Mouse (Mus musculus): ENCODE results near the gene Farp2.
"Not testable (repeated sequence)": the region's sequence is repeated elsewhere in the genome, so short reads cannot be mapped to it uniquely, and the experiment has no call there.

Gene Farp2

GRCm38 (mm10) chr1:93511585-93512350 is at the start of gene Farp2:
TSS of gene Farp2 (plus strand) at chr1:93512079.
- in situ Hi-C loops (cut with MboI) = no loop called here

- in situ Hi-C loops (cut with MboI) = no loop called here
Measured at GRCm38 (mm10) chr1:93465066-93465465, 46.8 kb upstream of the Farp2 start.

DNA sequence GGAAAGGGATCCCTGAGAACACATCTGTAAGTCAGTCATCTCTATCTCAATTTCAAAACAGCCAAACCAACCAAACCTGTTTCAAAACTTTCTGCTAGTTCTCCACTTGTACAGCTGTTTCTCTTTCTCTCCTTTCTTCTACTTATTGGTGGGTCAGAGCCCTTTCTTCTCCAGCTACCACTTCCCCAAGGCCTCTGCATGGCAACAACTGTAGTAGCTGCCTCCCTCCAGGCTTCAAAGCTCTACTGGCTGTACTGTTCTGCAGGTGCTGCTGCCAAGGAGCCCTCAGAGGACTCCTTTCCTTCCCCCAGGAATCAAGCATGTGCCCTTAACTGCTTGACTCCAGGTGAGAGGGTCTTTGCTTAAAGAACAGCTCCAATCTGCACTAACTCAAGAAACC is 46.1 kb upstream of the Farp2 start:
- in situ Hi-C loops (cut with MboI) = no loop called here

DNA sequence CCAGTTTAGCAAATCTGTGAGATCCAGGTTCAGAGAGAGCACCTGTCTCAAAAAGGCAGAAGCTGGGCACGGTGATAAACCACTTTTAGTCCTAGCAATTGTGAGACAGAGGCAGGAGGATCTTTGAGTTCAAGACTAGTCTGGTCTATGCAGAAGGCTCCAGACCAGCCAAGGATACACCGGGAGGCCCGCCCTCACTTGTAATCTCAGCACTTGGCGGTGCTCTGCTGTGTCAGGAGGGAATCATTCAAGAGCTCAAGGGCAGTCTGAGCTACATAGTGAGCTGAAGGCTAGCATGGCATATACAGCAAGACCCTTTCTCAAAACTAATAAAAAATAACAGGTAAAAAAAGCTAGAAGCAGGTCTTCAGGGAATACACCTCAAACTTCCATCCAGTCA is 43.3 kb upstream of the Farp2 start:
- in situ Hi-C loops (cut with MboI) = no loop called here

- in situ Hi-C loops (cut with MboI) = loop anchor here (25.0 kb wide), 1 partner anchor 538 kb away; the partner anchor contains the start of gene Capn10
Measured at GRCm38 (mm10) chr1:93475694-93476093, 36.2 kb upstream of the Farp2 start.

GRCm38 (mm10) chr1:93477758-93478585 is 33.9 kb upstream of the Farp2 start:
- in situ Hi-C loops (cut with MboI) = loop anchor here (25.0 kb wide), 1 partner anchor 541 kb away; the partner anchor contains the start of gene Capn10

GRCm38 (mm10) chr1:93478586-93479475 is 33.0 kb upstream of the Farp2 start, which contains the start of gene Hdlbp:
TSS of gene Hdlbp (minus strand) at chr1:93478815.
- in situ Hi-C loops (cut with MboI) = loop anchor here (25.0 kb wide), 1 partner anchor 542 kb away; the partner anchor contains the start of gene Capn10

DNA sequence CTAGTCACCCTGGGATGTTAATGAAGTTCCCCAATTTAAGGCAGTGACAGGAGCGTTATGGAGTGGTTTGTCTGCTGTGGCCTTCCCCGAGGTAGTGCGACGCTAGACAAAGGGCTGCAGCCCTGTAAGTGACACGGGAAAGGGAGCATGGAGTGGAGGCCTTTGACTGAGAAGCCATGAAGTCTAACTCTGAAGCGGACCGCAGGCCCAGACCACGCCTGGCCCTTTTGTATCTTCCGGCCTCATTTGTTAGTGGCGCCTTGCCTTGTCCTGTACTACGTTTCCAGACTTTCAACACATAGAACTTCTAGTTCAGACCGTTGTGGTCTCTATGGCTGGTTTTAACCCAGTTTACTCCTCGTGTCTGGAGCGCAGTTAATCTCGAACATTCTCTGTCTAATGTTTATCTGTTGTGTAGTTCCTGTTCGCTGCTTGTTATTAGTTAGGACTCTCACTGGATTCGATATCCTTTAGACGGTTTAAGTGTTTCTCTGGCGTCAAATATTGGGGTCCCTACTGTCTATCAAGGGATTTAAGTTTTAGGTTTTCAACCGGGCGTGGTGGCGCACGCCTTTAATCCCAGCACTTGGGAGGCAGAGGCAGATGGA is 32.3 kb upstream of the Farp2 start:
- in situ Hi-C loops (cut with MboI) = loop anchor here (25.0 kb wide), 1 partner anchor 542 kb away; the partner anchor contains the start of gene Capn10

- in situ Hi-C loops (cut with MboI) = loop anchor here (25.0 kb wide), 1 partner anchor 549 kb away; the partner anchor contains the start of gene Capn10
Measured at GRCm38 (mm10) chr1:93486302-93486701, 25.6 kb upstream of the Farp2 start.

- in situ Hi-C loops (cut with MboI) = loop anchor here (25.0 kb wide), 1 partner anchor 558 kb away; the partner anchor contains the start of gene Capn10
Measured at GRCm38 (mm10) chr1:93495312-93495711, 16.6 kb upstream of the Farp2 start.

- in situ Hi-C loops (cut with MboI) = no loop called here
Measured at GRCm38 (mm10) chr1:93506944-93507676, 4.8 kb upstream of the Farp2 start.

- in situ Hi-C loops (cut with MboI) = not testable (repeated sequence)
Measured at GRCm38 (mm10) chr1:93508576-93508975, 3.3 kb upstream of the Farp2 start.

GRCm38 (mm10) chr1:93512351-93512690 is 442 bp downstream of the Farp2 start:
- in situ Hi-C loops (cut with MboI) = no loop called here

DNA sequence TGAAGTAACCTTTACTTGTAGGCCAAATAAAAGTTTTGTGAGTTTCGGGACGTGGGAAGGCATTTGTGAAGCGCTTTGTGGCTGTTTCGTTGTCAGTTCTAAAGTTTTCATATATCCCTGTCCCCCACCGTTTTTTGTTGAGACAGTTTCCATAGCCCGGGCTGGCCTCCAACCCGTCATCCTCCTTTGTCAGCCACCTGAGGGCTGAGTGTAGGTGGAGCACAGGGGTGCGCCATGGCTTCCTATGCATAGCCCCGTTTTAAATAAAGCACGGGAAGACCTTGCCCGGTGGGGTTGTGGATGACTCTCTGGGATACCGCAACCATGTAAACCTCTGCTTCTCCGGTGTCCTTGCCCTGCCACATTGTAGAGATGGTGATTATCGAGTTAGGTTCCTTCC is 1.3 kb downstream of the Farp2 start:
- in situ Hi-C loops (cut with MboI) = no loop called here

GRCm38 (mm10) chr1:93521491-93521890 is 9.6 kb downstream of the Farp2 start:
- in situ Hi-C loops (cut with MboI) = no loop called here

- in situ Hi-C loops (cut with MboI) = no loop called here
Measured at GRCm38 (mm10) chr1:93522325-93522724, 10.4 kb downstream of the Farp2 start.

DNA sequence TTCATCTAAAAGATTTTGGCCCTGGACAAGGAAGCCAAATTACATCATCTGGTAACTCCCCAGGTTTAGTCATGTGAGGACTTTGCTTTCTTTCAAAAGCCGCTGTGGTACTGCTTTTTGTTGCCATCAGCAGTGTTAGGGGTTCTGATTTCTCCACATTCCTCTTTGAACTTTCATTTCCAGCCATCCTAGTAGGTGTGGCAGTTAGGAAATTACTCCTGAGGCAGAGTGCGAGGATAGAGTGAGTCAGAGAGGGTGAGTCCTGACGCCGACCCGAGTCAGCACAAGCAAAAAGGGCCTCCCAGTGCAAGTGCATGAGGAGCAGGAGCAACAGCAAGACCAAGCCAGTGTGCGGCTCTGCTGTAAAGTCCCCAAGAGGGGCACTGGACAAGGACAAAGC is 17.9 kb downstream of the Farp2 start:
- in situ Hi-C loops (cut with MboI) = no loop called here

DNA sequence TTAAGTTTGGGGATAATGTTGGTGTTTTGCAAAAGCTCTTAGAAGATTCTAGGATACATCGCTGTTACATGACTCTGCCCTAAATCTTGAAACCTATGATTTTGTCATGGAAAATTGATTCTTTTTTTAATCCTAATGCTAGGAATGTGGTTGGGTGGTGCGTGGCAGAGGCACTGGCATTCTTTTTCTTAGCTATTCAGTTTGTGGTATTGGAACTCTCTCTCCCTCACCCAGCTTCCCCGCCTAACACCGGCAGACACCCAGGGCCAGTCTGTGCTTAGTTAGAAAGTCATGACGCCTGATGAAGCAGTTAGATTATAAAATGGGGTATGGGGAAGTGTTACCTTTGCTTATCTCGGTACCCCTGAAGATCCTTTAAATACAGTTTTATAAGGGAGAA is 25.3 kb downstream of the Farp2 start:
- in situ Hi-C loops (cut with MboI) = no loop called here

DNA sequence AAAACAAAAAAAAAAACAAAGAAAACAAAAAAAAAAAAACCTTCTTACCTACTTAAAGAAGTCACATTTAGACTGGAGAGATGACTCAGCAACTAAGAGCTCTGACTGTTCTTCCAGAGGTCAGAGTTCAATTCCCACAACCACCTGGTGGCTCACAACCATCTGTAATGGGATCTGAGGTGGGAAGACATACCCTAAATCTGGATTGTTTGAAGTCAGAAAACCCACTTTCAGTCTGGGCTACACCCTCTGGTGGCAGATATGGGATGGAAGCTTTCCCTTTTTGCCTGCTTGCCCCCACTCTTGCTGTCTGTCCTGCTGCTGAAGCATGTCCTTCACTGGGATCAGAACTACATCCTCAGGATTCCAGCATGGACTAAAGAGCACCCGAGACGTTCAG is 31.3 kb downstream of the Farp2 start:
- in situ Hi-C loops (cut with MboI) = no loop called here

DNA sequence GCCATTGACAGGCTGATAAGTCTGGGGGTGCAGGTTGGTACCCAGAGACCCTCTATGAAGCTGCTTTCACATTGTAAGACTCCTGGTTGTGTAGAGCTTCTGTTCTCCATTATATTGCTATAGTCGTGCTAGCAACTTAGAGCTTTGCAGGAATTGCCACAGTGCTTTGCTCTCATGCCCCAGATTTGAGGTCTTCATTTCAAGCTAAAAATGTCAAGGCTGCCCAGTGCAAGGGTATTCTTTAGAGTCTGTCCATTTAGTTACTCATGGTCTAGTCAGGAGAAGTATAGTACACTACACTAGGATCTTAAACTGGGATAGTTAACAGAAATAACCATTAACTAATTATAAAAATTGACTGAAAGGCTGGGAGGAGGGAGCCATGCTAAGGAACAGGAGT is 35.4 kb downstream of the Farp2 start:
- in situ Hi-C loops (cut with MboI) = no loop called here

All from mature B cell (primary cell).